Mouse (Mus musculus) midbrain, embryonic 16.5 days (tissue): ENCODE data around the gene Adamts3. TPM values are rescaled to one million over a fixed set of nuclear protein-coding genes. Genes with fewer than 3 reads are reported as not detected.

Experiments used
- ATAC-seq: fragments of 200-750 bp; cut with Nextera tagmentation; 2 replicates; pipeline ENCODE4 v1.8.0; 2017; ENCODE audit warnings: moderate TSS enrichment
- H3K27ac ChIP-seq: fragments of 300-500 bp; sonication (generic); 2 replicates; pipeline ENCODE4 v1.5.1; 2014; ENCODE audit warnings: mild to moderate bottlenecking, low read length, mixed read lengths
- H3K27me3 ChIP-seq: fragments of 300-500 bp; sonication (generic); 2 replicates; pipeline ENCODE4 v1.6.1; 2014; ENCODE audit warnings: low read depth, low read length, mixed read lengths; ENCODE audit not compliant: control insufficient read depth, insufficient read depth
- H3K36me3 ChIP-seq: fragments of 300-500 bp; sonication (generic); 2 replicates; pipeline ENCODE4 v1.6.1; 2014; ENCODE audit warnings: mild to moderate bottlenecking, low read length, moderate library complexity, mixed read lengths; ENCODE audit not compliant: control insufficient read depth, insufficient read depth
- H3K4me1 ChIP-seq: fragments of 300-500 bp; sonication (generic); 2 replicates; pipeline ENCODE4 v1.6.1; 2014; ENCODE audit warnings: mild to moderate bottlenecking, low read length, mixed read lengths; ENCODE audit not compliant: control insufficient read depth, insufficient read depth
- H3K4me2 ChIP-seq: fragments of 300-500 bp; sonication (generic); 2 replicates; pipeline ENCODE4 v1.6.1; 2014; ENCODE audit warnings: mild to moderate bottlenecking, low read length, mixed read lengths
- H3K4me3 ChIP-seq: fragments of 300-500 bp; sonication (generic); 2 replicates; pipeline ENCODE4 v1.5.1; 2014; ENCODE audit warnings: low read depth, mild to moderate bottlenecking, low read length, moderate library complexity, mixed read lengths
- H3K9ac ChIP-seq: fragments of 300-500 bp; sonication (generic); 2 replicates; pipeline ENCODE4 v1.6.1; 2014; ENCODE audit warnings: low read depth, low read length, mixed read lengths
- H3K9me3 ChIP-seq: fragments of 300-500 bp; sonication (generic); replicated peaks from 2 replicates; pipeline ENCODE4 v1.6.1; 2014; ENCODE audit warnings: mild to moderate bottlenecking, low read length, mixed read lengths; ENCODE audit not compliant: control insufficient read depth, poor library complexity, severe bottlenecking
- WGBS: fragments of 180-500 bp; shearing (Covaris S2); extraction: QIAGEN DNeasy Blood & Tissue Kit; methylation state at CpG from one replicate; pipeline ENCODE4 v1.1.7; 2014; 5-methylcytosine and 5-hydroxymethylcytosine counted together
- polyA plus RNA-seq: library from polyadenylated mRNA; unstranded; fragments of >200 nt; fragmentation: Nextera tagmentation; extraction: Ambion mirVana; gene quantifications from 2 replicates; pipeline ENCODE4 v1.2.1, GENCODE M21; 2015

The Adamts3 gene
- polyA plus RNA-seq, 1 experiment from 2014 or later: 4.6 TPM

- no peak for ATAC-seq
- Histone ChIP-seq H3K4me3 (no peak overlapping the region), H3K27ac (no peak overlapping the region), H3K4me1 (no peaks in the 10 kb centered on the region), H3K9me3 (no peaks in the 10 kb centered on the region), H3K27me3 (no peaks in the 10 kb centered on the region), H3K36me3 (no peaks in the 10 kb centered on the region), H3K4me2 (no peak overlapping the region), H3K9ac (no peak overlapping the region)
- 95% methylated on average over 2 of the region's 2 CpGs for WGBS
These were observed 134.8 kb downstream of the Adamts3 start for GRCm38 (mm10) chr5:89748185-89748884.

DNA sequence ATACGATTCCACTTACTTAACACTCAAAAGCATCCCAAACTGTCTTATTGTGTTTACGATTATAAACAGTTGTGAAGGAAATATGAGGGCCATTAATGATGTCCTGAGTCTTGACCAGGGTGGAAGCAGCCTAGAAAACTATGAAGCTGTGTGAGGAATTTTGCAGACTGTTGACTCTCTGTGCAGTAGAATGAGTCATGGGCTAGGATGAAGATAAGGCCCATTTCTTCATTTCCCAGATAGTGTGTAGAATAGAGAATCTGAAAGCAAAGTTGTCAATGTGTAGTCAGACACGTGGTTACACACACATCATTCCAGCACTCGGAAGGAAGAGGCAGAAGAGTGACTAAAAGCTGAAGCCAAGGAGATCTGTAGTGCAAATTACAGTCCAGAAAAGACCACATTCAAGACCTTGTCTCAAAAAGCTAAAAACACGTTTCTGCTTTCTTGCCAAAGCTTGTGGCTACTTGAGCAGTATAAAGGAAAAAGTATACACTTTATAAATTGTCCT lies 135.9 kb downstream of the Adamts3 start:
- WGBS: 88% methylated on average over 5 of the region's 5 CpGs
- H3K9me3 ChIP-seq: no peaks in the 10 kb centered on the region
- no peak overlapping the region for H3K27ac ChIP-seq
- H3K36me3 ChIP-seq: no peaks in the 10 kb centered on the region
- H3K9ac ChIP-seq: no peak overlapping the region
- H3K4me2 ChIP-seq: no peak overlapping the region
- H3K4me3 ChIP-seq: no peak overlapping the region
- ATAC-seq: no peak
- no peaks in the 10 kb centered on the region for H3K27me3 ChIP-seq
- H3K4me1 ChIP-seq: no peaks in the 10 kb centered on the region

GRCm38 (mm10) chr5:89745112-89745511 lies 138.0 kb downstream of the Adamts3 start:
- H3K9me3 ChIP-seq: no peaks in the 10 kb centered on the region
- H3K27me3 ChIP-seq: no peaks in the 10 kb centered on the region
- no peak overlapping the region for H3K4me3 ChIP-seq
- no peak overlapping the region for H3K4me2 ChIP-seq
- no peak overlapping the region for H3K9ac ChIP-seq
- H3K36me3 ChIP-seq: no peaks in the 10 kb centered on the region
- WGBS: 91% methylated on average over 2 of the region's 2 CpGs
- no peak overlapping the region for H3K27ac ChIP-seq
- H3K4me1 ChIP-seq: no peaks in the 10 kb centered on the region
- ATAC-seq: no peak

GRCm38 (mm10) chr5:89734759-89735158 lies 148.4 kb downstream of the Adamts3 start:
- 91% methylated on average over 2 of the region's 2 CpGs for WGBS
- no peaks in the 10 kb centered on the region for H3K9me3 ChIP-seq
- no peak for ATAC-seq

DNA sequence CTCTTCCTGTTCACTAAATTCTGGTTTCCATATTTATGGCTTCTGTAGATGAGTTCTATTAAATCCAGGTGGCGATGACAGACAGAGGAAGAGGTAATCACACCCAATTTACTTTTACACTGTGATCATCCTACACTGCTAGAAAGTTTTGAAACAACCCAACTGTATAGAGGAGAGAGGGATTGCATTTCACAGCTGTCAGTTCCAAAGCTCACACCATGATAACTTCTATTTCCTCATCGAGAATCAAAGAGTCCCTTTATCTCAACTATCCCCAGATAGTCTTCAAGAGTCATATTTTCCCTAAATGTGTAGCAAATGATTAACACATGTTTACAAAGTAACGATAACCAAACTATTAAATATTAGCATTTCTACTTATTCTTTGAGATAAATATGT lies 152.7 kb downstream of the Adamts3 start:
- 96% methylated on average over 3 of the region's 3 CpGs for WGBS
- H3K4me2 ChIP-seq: no peak overlapping the region
- H3K9ac ChIP-seq: no peak overlapping the region
- ATAC-seq: no peak
- H3K4me3 ChIP-seq: no peak overlapping the region
- no peak overlapping the region for H3K27ac ChIP-seq
- no peaks in the 10 kb centered on the region for H3K4me1 ChIP-seq
- H3K27me3 ChIP-seq: no peaks in the 10 kb centered on the region
- no peaks in the 10 kb centered on the region for H3K36me3 ChIP-seq
- 0 out of 2 replicates have a peak, but pooled peaks cover 5% of the 10 kb centered on the region for H3K9me3 ChIP-seq

More at GRCm38 (mm10) chr5:89734759-89735158, 148.4 kb downstream of the Adamts3 start:
- Histone ChIP-seq H3K4me3 (no peak overlapping the region), H3K36me3 (no peaks in the 10 kb centered on the region), H3K27ac (no peak overlapping the region), H3K4me2 (no peak overlapping the region), H3K9ac (no peak overlapping the region), H3K4me1 (no peaks in the 10 kb centered on the region), H3K27me3 (no peaks in the 10 kb centered on the region)

- WGBS: 87% methylated on average over 3 of the region's 3 CpGs
- H3K27me3 ChIP-seq: no peaks in the 10 kb centered on the region
- H3K4me2 ChIP-seq: no peak overlapping the region
- H3K4me3 ChIP-seq: no peak overlapping the region
- H3K9me3 ChIP-seq: 0 out of 2 replicates have a peak, but pooled peaks cover 5% of the 10 kb centered on the region
- H3K36me3 ChIP-seq: no peaks in the 10 kb centered on the region
- H3K27ac ChIP-seq: no peak overlapping the region
- no peak overlapping the region for H3K9ac ChIP-seq
- no peak for ATAC-seq
- H3K4me1 ChIP-seq: no peaks in the 10 kb centered on the region
These were observed 155.0 kb downstream of the Adamts3 start for GRCm38 (mm10) chr5:89728117-89728516.

DNA sequence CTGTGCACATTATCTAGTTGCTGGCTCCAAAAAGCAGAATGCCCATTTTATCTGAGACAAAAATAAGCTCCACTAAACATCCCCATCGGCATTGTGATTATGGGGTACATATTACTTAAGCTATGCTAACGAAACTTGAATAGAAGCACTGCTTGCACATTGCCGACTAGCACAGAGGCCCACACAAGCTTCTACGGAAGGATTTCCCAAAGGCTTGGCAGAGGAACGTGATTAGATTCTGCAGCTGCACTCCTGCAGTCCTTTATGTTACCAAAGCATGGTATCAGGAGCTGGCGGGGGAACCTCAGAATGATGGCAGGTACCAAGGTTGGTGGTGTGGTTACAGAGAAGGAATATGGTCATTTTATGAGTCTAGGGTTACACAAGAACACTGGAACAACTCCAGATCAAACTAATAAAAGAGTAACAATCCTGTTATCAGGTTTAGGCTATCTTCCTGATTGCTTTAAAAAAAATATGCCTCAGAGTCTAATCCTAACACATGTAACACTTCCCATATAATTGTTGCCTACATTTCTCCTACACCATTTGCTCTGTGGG lies 155.6 kb downstream of the Adamts3 start:
- no peak for ATAC-seq
- 78% methylated on average over 6 of the region's 6 CpGs for WGBS
- no peak overlapping the region for H3K27ac ChIP-seq
- no peaks in the 10 kb centered on the region for H3K36me3 ChIP-seq
- H3K9ac ChIP-seq: no peak overlapping the region
- H3K4me2 ChIP-seq: no peak overlapping the region
- H3K9me3 ChIP-seq: 0 out of 2 replicates have a peak, but pooled peaks cover 5% of the 10 kb centered on the region
- no peaks in the 10 kb centered on the region for H3K4me1 ChIP-seq
- no peaks in the 10 kb centered on the region for H3K27me3 ChIP-seq
- no peak overlapping the region for H3K4me3 ChIP-seq

DNA sequence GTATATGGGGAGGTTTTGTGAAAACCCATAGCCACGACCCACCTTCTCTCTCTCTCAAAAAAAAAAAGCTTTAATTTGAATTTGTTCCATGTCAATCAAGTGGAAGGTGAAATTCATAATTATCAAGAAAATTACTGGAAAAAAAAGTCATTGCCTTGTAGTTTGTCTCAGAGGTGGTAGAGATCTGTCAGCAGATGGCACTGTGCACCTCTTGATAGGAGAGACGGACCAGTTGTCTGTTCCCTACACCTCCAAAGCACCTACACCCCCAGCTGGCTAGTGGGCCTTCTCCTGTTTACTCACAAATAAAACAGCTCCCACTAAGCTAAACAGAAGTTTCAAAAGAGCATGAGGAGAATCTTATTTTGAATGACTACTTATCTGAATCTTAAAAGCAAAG lies 168.6 kb downstream of the Adamts3 start:
- no peak for ATAC-seq
- H3K36me3 ChIP-seq: no peaks in the 10 kb centered on the region
- H3K27ac ChIP-seq: no peak overlapping the region
- H3K4me1 ChIP-seq: no peaks in the 10 kb centered on the region
- no peaks in the 10 kb centered on the region for H3K27me3 ChIP-seq
- H3K9ac ChIP-seq: no peak overlapping the region
- H3K4me2 ChIP-seq: no peak overlapping the region
- H3K9me3 ChIP-seq: no peaks in the 10 kb centered on the region
- WGBS: 50% methylated on average over 2 of the region's 2 CpGs
- H3K4me3 ChIP-seq: no peak overlapping the region

DNA sequence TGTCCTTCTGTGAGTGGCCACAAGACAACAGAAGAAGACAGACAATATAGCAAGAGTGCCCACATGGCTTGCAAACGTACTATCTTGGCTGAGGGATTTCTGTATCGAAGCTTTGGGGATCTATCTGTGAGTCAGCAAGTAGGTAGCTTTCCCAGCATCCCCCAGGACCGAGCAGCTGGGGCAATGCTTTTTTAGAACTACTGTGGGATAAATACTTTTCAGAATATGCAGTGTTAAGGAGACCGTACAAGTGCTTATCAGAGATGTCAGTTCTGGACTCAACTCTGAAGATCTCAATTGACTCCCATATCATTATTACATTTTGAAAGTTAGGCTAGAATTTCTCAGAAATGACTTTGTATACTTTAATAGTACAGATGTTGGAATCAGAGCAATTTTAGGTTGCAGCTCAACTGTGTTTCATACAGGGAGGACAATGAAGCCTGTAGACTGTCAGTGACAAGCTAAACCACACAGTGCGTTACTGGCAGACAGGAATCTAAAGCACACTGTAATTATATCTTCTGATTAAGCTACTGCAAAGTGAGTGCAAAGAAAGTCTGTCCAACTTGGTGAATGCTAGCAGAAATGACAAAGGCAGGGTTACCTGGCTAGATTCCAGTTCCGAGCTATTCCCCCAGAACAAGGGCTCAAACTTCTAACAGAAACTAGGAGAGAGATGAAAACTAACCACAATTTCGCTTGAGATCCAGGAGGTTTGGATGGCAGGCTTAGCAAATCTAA lies 171.8 kb downstream of the Adamts3 start:
- H3K36me3 ChIP-seq: no peaks in the 10 kb centered on the region
- H3K27me3 ChIP-seq: no peaks in the 10 kb centered on the region
- H3K4me3 ChIP-seq: no peak overlapping the region
- H3K4me1 ChIP-seq: no peaks in the 10 kb centered on the region
- H3K9ac ChIP-seq: no peak overlapping the region
- no peak overlapping the region for H3K27ac ChIP-seq
- H3K4me2 ChIP-seq: no peak overlapping the region
- WGBS: 81% methylated on average over 7 of the region's 7 CpGs
- no peak for ATAC-seq
- H3K9me3 ChIP-seq: no peaks in the 10 kb centered on the region
